Mouse (Mus musculus) stomach, embryonic 15.5 days (tissue): ENCODE results near the gene Haus6. TPM values are rescaled to one million over a fixed set of nuclear protein-coding genes. Genes with fewer than 3 reads are reported as not detected.

Experiments
- ATAC-seq: fragments of 200-750 bp; cut with Nextera tagmentation; 2 replicates; pipeline ENCODE4 v1.8.0; 2017; ENCODE audit warnings: low read depth, moderate number of reproducible peaks, moderate TSS enrichment; ENCODE audit not compliant: insufficient read depth, low FRiP score
- H3K27ac ChIP-seq: fragments of 300-500 bp; sonication (generic); 2 replicates; pipeline ENCODE4 v1.5.1; 2015; ENCODE audit warnings: mild to moderate bottlenecking, inconsistent platforms
- H3K27me3 ChIP-seq: fragments of 300-500 bp; sonication (generic); replicated peaks from 2 replicates; pipeline ENCODE4 v1.6.1; 2015; ENCODE audit warnings: inconsistent platforms
- H3K36me3 ChIP-seq: fragments of 300-500 bp; sonication (generic); 2 replicates; pipeline ENCODE4 v1.6.1; 2015; ENCODE audit warnings: inconsistent platforms
- H3K4me1 ChIP-seq: fragments of 300-500 bp; sonication (generic); 2 replicates; pipeline ENCODE4 v1.6.1; 2015; ENCODE audit warnings: inconsistent platforms
- H3K4me2 ChIP-seq: fragments of 300-500 bp; sonication (generic); 2 replicates; pipeline ENCODE4 v1.6.1; 2015; ENCODE audit warnings: mild to moderate bottlenecking, inconsistent platforms
- H3K4me3 ChIP-seq: fragments of 300-500 bp; sonication (generic); replicated peaks from 2 replicates; pipeline ENCODE4 v1.5.1; 2015; ENCODE audit warnings: inconsistent platforms
- H3K9ac ChIP-seq: fragments of 300-500 bp; sonication (generic); 2 replicates; pipeline ENCODE4 v1.6.1; 2015; ENCODE audit warnings: inconsistent platforms
- H3K9me3 ChIP-seq: fragments of 300-500 bp; sonication (generic); 2 replicates; pipeline ENCODE4 v1.6.1; 2016; ENCODE audit warnings: inconsistent platforms
- WGBS: fragments of 180-500 bp; shearing (Covaris S2); methylation state at CpG from one replicate; pipeline ENCODE4 v1.1.7; 2015; 5-methylcytosine and 5-hydroxymethylcytosine counted together
- polyA plus RNA-seq: library from polyadenylated mRNA; unstranded; fragments of >200 nt; fragmentation: Nextera tagmentation; extraction: Ambion mirVana; gene quantifications from 2 replicates; pipeline ENCODE4 v1.2.1, GENCODE M21; 2015

Gene Haus6
- polyA plus RNA-seq, 1 experiment from 2014 or later: 14.5 TPM

GRCm38 (mm10) chr4:86533406-86534090 lies 78.3 kb downstream of the Haus6 start:
- no peak for ATAC-seq

DNA sequence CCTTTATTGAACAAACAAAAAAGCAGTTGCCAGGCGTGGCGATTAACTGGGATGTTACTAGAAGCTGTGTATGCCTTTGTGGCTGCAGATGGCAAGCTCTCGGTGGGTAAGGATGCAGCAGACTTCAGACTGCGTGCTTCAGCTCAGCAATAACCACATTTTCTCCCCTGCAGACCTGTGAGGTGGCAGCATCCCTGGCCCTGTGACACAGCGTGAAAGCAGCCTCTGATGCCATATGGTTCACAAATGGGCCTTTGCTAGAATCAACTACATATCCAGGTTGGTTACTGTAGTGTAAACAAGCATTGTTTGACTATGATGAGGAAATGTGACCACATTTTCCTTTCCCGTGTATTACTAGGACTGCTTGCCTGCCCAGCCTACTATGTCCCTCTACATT lies 82.7 kb downstream of the Haus6 start:
- Histone ChIP-seq H3K36me3 (no peaks in the 10 kb centered on the region), H3K9me3 (no peaks in the 10 kb centered on the region), H3K27me3 (no peaks in the 10 kb centered on the region), H3K4me3 (no peak overlapping the region), H3K9ac (no peak overlapping the region), H3K4me1 (no peaks in the 10 kb centered on the region; the same call in 1 of the 2 replicates), H3K27ac (no peak overlapping the region), H3K4me2 (no peak overlapping the region)
- WGBS: 75% methylated on average over 6 of the region's 6 CpGs
- no peak for ATAC-seq

More at GRCm38 (mm10) chr4:86533406-86534090, 78.3 kb downstream of the Haus6 start:
- Histone ChIP-seq H3K9me3 (no peaks in the 10 kb centered on the region), H3K4me1 (no peaks in the 10 kb centered on the region), H3K27ac (no peak overlapping the region), H3K27me3 (no peaks in the 10 kb centered on the region), H3K4me3 (no peak overlapping the region), H3K4me2 (no peak overlapping the region), H3K36me3 (no peaks in the 10 kb centered on the region), H3K9ac (no peak overlapping the region)
- WGBS: 66% methylated on average over 8 of the region's 8 CpGs

Other genes with a start within 250 kb of the Haus6 start
- gene Saxo1, start 53.7 kb downstream of the Haus6 start, polyA plus RNA-seq: 0.15 TPM in 2 replicates
- 73.3 and 78.0 TPM in 2 replicates for gene Rraga, start 36.4 kb downstream of the Haus6 start, polyA plus RNA-seq
- 76.3 and 82.3 TPM in 2 replicates for gene Plin2, start 58.0 kb upstream of the Haus6 start, polyA plus RNA-seq
- gene Dennd4c, start 136.5 kb upstream of the Haus6 start, polyA plus RNA-seq: 7.6 and 9.3 TPM in 2 replicates
- gene Rps6, start 245.4 kb upstream of the Haus6 start, polyA plus RNA-seq: 580 and 764 TPM in 2 replicates